Mouse (Mus musculus): Measurements from ENCODE around the gene Syde2.

DNA sequence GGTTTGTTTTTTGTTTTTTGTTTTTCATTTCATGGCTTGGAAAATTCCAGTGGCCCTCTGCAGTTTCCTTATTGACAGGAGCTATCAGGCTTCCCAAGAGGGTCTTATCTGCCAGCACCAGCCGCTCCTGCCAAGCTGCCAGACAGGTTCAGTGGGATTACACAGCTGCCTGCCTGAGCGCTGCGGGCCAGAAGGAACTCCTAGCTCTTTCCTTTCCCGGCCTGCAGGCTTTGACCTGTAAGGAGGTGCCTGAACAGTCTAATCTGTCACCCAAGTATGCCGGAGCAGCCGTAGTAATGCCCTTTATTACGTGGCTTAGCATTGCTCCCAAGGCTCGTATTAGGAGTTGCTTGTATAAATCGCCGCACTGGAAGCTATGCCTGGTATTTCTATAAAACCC is 23.2 kb upstream of the Syde2 start:
- TF ChIP-seq CTCF (conservative IDR thresholded peaks at IDR 0.05; ENCODE audit: low read length) (no peak), NANOG (IDR thresholded peaks at IDR 0.05; ENCODE audit: borderline replicate concordance, low read length) (no peak), POU5F1 (IDR thresholded peaks at IDR 0.05; ENCODE audit: borderline replicate concordance, low read length) (no peak)
